ENCODE assay signal across 9 mouse cellular contexts in the genomic region with DNA sequence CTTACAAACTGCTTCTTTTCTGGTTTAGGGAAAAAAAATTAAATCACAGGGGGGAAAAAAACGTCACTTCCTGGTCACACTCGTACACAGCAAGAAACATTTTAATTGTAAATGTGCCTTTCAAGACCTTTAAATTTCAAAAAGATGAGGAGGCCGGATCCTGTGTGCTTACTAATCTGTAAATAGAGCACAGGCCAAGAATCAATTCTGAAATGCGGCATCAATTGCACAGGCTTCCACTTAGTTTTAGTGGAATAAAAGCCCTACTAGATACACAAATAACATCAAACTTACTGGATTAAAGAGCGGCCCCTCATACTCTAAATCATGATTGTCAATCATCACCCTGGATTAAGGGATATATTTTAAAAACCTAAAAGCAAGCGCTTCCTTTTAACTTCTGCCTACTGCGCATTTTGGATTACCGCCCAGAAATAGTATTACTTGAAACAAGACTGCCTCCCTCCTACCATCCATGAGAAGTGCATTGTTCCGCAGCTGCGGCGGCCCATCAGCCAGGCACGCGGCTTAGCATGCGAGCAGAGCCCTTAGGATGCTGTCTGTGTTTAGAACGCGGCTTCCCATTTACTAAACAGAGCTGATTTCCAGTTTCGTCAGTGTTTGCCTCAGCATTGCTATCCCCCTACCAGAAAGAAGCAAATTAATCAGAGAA.
DNase-seq lines count a peak whose midpoint lies in the region; ATAC-seq and TF ChIP-seq lines count a peak whose summit lies in the region.
"Had no signal": no experiment of that assay in that cellular context is flagged by ENCODE, and none has a peak within 500 bp of the region (broad histone marks: within the 10 kb centered on the region; RNA-seq: fewer than 3 reads in every experiment).

No protein-coding gene starts in this region.

- no peaks in the 10 kb centered on the region for H3K9me3 ChIP-seq in hindbrain, embryonic 14.5 days (ENCODE audit: control insufficient read depth, low read length)

- 12% methylated on average over 17 of the region's 17 CpGs for WGBS in hindbrain, embryonic 14.5 days

- peak overlapping the region; percentile 47 for H3K4me2 ChIP-seq in hindbrain, embryonic 14.5 days (replicated peaks)

- intact Hi-C loops in gastrocnemius, adult 2 months (cut with DNase I), result no loop called here

- H3K27ac ChIP-seq in gastrocnemius, adult 2 months, result no peak overlapping the region
- H3K27ac ChIP-seq in hindbrain, embryonic 14.5 days, result 0 out of 2 replicates have a peak overlapping the region, but pooled peaks have one; percentile 15

- no peaks in the 10 kb centered on the region for H3K27me3 ChIP-seq in hindbrain, embryonic 14.5 days (ENCODE audit: control insufficient read depth, insufficient read depth, low read length)
- H3K27me3 ChIP-seq: Patski had no signal

- DNase-seq in adrenal gland, adult 8-10 months, result peak; percentile 10
- peak; percentile 91 for DNase-seq in embryo, embryonic 10 days (ENCODE audit: low spot score)
- DNase-seq in gastrocnemius, adult 2 months, result peak; percentile 62
- peak; percentile 86 for DNase-seq in hindbrain, embryonic 14.5 days (ENCODE audit: low spot score)
- DNase-seq in layer of hippocampus, postnatal 10 days (ENCODE audit: low spot score in 2 of 2), result peak; percentile 69 to 76
- peak; percentile 76 for DNase-seq in lung, postnatal 10 days
- DNase-seq in retina, postnatal 7 days (ENCODE audit: low read depth, low spot score), result peak; percentile 68

- H3K4me3 ChIP-seq in gastrocnemius, adult 2 months, result peak overlapping the region; percentile 58
- H3K4me3 ChIP-seq in hindbrain, embryonic 14.5 days (replicated peaks; ENCODE audit: low read length), result no peak overlapping the region

- no peak overlapping the region for H3K9ac ChIP-seq in hindbrain, embryonic 14.5 days

- peaks cover 11% of the 10 kb centered on the region; the same call in 1 of the 2 replicates for H3K4me1 ChIP-seq in hindbrain, embryonic 14.5 days (replicated peaks; ENCODE audit: control insufficient read depth, insufficient read depth, low read length)

- TF ChIP-seq CTCF in gastrocnemius, adult 2 months (IDR thresholded peaks at IDR 0.05), result peak; percentile 48

- ATAC-seq in hindbrain, embryonic 14.5 days (ENCODE audit: low FRiP score), result peak; percentile 95
- ATAC-seq in granulocyte monocyte progenitor cell, adult 5-6 weeks (replicated peaks; ENCODE audit: poor library complexity, severe bottlenecking), result no peak
- ATAC-seq: Patski had no signal

- H3K36me3 ChIP-seq in hindbrain, embryonic 14.5 days (replicated peaks; ENCODE audit: control insufficient read depth, insufficient read depth), result no peaks in the 10 kb centered on the region

Comparison
In these comparisons a context has a peak if more than half of its experiments do, and no peak if none do; other contexts are left out.
1. DNase-seq: peak in every context shown above with its lines; median percentile 91 in embryo, embryonic 10 days; 86 in hindbrain, embryonic 14.5 days; 76 in lung, postnatal 10 days; 72 in layer of hippocampus, postnatal 10 days; 68 in retina, postnatal 7 days; 62 in gastrocnemius, adult 2 months; 10 in adrenal gland, adult 8-10 months.